Mouse (Mus musculus): ENCODE results near the gene Otop2. TPM values are rescaled to one million over a fixed set of nuclear protein-coding genes. Genes with fewer than 3 reads are reported as not detected.

The Otop2 gene
- polyA plus RNA-seq, 1 experiment from 2014 or later, result not detected

DNA sequence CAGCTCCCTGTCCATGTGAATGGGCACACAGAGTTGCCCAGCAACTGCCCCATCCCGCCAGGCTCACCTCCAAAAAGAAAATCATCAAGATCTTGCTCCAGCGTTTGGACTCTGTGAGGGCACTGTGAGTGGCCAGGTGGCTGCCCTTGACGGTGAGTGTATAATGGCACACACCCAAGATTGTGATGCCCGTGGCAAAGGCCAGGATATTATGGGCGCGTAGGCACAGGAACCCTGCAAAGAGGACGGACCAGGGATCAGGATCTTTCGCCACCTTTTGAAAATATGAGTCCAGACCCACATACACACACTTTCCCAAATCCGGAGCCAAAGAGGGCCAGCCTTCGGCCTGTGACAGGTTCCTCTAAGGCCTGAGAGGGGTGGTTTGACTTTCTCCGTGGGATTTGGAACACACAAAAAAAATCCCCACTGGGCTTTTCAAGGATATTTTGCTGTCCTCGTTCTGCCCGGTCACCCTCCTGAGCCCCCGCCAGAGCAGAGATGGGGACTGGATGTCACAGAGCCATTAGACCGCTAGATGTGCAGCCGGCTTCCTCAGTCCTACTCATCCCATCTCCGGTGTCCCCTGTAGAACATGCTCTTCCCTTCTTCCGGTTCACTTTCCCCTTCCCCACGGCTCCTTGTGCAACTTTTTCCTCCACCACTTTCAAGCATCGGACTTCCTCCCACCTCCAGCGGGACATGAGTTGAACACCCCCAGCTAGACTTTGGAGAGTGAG lies 10.3 kb upstream of the Otop2 start:
- peaks cover 11% of the 10 kb centered on the region for H3K27me3 ChIP-seq
- no peak for ATAC-seq
- in situ Hi-C loops (cut with MboI; ENCODE audit: low pct_unique_long_range_greater_than_20kb), result no loop called here
- CTCF ChIA-PET, result no interaction called here
- no peak for TF ChIP-seq CTCF (IDR thresholded peaks at IDR 0.05)
- DNase-seq (ENCODE audit: low read depth, low spot score), result no peak
- POLR2A ChIA-PET, result no interaction called here

DNA sequence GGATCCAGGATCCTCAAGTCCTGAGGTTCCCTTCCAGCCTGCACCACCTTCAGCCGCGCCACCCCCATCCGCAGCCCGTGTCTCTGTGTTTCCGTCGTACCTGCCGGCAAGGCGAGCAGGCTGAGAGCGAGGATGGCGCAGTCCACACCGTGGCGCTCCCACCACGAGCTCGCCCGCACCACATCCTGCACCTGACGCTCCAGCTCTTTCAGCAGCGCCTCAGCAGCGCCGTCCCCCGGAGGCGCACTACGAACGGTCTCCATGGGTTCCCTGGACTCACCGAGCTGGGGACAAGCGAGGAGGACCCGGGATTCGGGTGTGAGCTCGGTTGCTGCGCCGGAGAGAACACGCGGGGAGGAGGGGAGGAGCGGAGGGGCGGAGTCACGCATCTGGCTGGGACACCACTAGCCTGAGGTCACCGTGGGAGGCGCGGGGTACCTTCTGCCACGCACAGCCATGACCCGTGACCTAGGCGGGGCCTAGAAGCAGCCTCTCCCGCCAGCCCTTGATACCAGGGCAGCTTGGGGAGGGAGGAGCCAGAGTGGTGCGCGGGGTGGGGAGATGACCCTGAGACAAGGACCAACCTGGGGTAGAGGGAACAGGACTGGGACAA lies 9.6 kb upstream of the Otop2 start, which contains the start of gene Fads6:
Gene Fads6, minus strand, starts transcription at position 450 of the 613 bp plus-strand sequence.
- POLR2A ChIA-PET, result no interaction called here

GRCm38 (mm10) chr11:115298160-115298559 lies 8.8 kb upstream of the Otop2 start:
- ChIA-PET CTCF (no interaction called here), POLR2A (no interaction called here)
- DNase-seq (ENCODE audit: low read depth, low spot score) (no peak), ATAC-seq (no peak)
- no peak for TF ChIP-seq CTCF (IDR thresholded peaks at IDR 0.05)
- in situ Hi-C loops (cut with MboI; ENCODE audit: low pct_unique_long_range_greater_than_20kb), result no loop called here
- H3K27me3 ChIP-seq, result peaks cover 11% of the 10 kb centered on the region

More for the DNA sequence above, 9.6 kb upstream of the Otop2 start, which contains the start of gene Fads6:
- no peak for ATAC-seq
- in situ Hi-C loops (cut with MboI; ENCODE audit: low pct_unique_long_range_greater_than_20kb), result no loop called here
- H3K27me3 ChIP-seq, result peaks cover 11% of the 10 kb centered on the region
- no peak for DNase-seq (ENCODE audit: low read depth, low spot score)
- TF ChIP-seq CTCF (IDR thresholded peaks at IDR 0.05), result no peak
- CTCF ChIA-PET, result no interaction called here

- CTCF ChIA-PET, result no interaction called here
- in situ Hi-C loops (cut with MboI; ENCODE audit: low pct_unique_long_range_greater_than_20kb), result no loop called here
- ATAC-seq (no peak), DNase-seq (ENCODE audit: low read depth, low spot score) (no peak)
- no peak for TF ChIP-seq CTCF (IDR thresholded peaks at IDR 0.05)
- POLR2A ChIA-PET, result no interaction called here
- H3K27me3 ChIP-seq, result peaks cover 11% of the 10 kb centered on the region
Measured at GRCm38 (mm10) chr11:115300745-115301144, 6.2 kb upstream of the Otop2 start.

DNA sequence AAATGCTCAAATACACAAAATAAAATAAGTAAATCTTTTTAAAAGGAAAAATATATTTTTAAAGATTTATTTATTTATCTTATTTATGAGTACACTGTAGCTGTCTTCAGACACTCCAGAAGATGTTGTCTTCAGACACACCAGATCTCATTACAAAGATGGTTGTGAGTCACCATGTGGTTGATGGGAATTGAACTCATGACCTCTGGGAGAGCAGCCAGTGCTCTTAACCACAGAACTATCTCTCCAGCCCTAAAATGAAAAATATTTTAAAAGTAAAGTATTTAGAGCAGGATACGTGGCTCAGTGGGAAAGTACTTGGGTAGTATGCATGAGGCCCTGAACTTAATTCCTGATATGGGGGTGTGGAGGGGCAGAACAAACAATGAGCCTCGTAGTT lies 5.6 kb upstream of the Otop2 start:
- CTCF ChIA-PET, result no interaction called here

DNA sequence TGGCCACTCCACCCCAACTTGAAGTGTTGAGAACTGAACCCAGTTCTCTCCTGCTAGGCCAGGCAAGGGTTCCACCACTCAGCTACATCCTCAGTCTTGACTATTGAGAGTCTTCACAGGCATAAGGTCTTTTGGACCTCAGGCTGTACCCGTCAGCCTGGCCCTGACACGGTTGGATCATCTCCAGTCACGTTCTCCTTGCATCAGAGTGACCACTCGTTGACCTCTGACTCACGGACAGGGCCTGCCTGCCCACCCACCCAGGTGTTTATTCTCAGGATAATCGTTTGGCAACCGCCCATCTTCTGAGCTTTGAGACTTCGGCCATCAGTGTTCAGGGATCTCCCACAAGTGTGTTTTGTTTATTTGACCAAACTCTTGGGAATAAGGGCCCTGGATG lies 3.8 kb upstream of the Otop2 start:
- no peak for TF ChIP-seq CTCF (IDR thresholded peaks at IDR 0.05)
- in situ Hi-C loops (cut with MboI; ENCODE audit: low pct_unique_long_range_greater_than_20kb), result no loop called here
- CTCF ChIA-PET, result no interaction called here
- POLR2A ChIA-PET, result no interaction called here
- no peak for ATAC-seq
- DNase-seq (ENCODE audit: low read depth, low spot score), result no peak
- H3K27me3 ChIP-seq, result no peaks in the 10 kb centered on the region

More for the DNA sequence above, 5.6 kb upstream of the Otop2 start:
- in situ Hi-C loops (cut with MboI; ENCODE audit: low pct_unique_long_range_greater_than_20kb), result no loop called here
- ATAC-seq, result no peak
- POLR2A ChIA-PET, result no interaction called here
- DNase-seq (ENCODE audit: low read depth, low spot score), result no peak
- peaks cover 11% of the 10 kb centered on the region for H3K27me3 ChIP-seq
- no peak for TF ChIP-seq CTCF (IDR thresholded peaks at IDR 0.05)

GRCm38 (mm10) chr11:115308781-115309180 lies 1.8 kb downstream of the Otop2 start:
- peaks cover 15% of the 10 kb centered on the region for H3K27me3 ChIP-seq
- in situ Hi-C loops (cut with MboI; ENCODE audit: low pct_unique_long_range_greater_than_20kb), result no loop called here
- POLR2A ChIA-PET, result no interaction called here
- no peak for TF ChIP-seq CTCF (IDR thresholded peaks at IDR 0.05)
- DNase-seq (ENCODE audit: low read depth, low spot score), result no peak
- no peak for ATAC-seq
- CTCF ChIA-PET, result interaction anchor here (1.3 kb wide), 1 partner anchor 25 kb away, joined by 4 read pairs; the partner anchor contains the start of gene Otop3

DNA sequence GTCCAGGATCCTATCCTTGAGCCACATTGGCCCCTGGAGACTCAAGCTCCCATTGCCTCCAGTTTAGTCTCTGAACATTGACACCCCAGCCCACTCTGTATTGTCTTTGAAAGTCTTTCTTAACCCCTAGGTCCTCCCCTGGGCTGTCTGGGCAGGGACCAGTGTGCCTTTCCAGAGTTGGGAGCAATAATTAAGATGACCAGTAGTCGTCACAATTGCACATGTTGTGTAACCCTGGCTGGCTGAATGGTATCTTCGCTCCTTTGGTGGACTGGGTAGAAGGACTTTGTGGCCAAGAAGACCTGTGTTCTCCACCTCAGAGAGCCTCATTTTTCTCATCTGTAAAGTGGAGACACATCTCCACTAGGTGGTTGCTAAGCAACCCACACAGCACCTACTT lies 7.3 kb downstream of the Otop2 start:
- ChIA-PET CTCF (no interaction called here), POLR2A (interaction anchor here (0.7 kb wide), 1 partner anchor 745 kb away, joined by 3 read pairs; no protein-coding TSS in a partner anchor)
- ATAC-seq (no peak), DNase-seq (ENCODE audit: low read depth, low spot score) (no peak)
- H3K27me3 ChIP-seq, result peaks cover 60% of the 10 kb centered on the region
- in situ Hi-C loops (cut with MboI; ENCODE audit: low pct_unique_long_range_greater_than_20kb), result no loop called here
- no peak for TF ChIP-seq CTCF (IDR thresholded peaks at IDR 0.05)

DNA sequence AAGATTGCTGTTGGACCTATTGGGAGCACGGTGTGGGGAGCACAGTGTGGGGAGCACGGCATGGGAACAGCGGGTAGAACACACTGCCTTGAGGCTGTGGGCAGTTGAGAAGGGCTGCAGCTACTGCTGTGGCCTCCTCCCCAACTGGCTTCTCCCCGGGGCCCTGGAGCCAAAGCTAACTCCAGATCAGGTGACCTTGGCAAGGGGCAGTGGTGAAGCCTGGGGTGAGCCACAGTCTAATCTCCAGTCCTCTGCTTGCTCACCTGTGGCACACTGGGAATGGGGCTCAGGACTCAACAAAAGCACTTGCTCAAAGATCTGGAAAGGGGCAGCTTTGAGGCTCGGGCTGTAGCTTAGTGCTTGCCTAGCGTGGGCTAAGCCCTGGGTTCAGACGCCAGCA lies 10.2 kb downstream of the Otop2 start:
- peaks cover 72% of the 10 kb centered on the region for H3K27me3 ChIP-seq
- CTCF ChIA-PET, result no interaction called here
- no peak for DNase-seq (ENCODE audit: low read depth, low spot score)
- no peak for TF ChIP-seq CTCF (IDR thresholded peaks at IDR 0.05)
- POLR2A ChIA-PET, result no interaction called here
- ATAC-seq, result no peak
- in situ Hi-C loops (cut with MboI; ENCODE audit: low pct_unique_long_range_greater_than_20kb), result no loop called here

GRCm38 (mm10) chr11:115318245-115319027 lies 11.5 kb downstream of the Otop2 start:
- POLR2A ChIA-PET, result no interaction called here
- ATAC-seq, result no peak
- no peak for TF ChIP-seq CTCF (IDR thresholded peaks at IDR 0.05)
- no peak for DNase-seq (ENCODE audit: low read depth, low spot score)
- in situ Hi-C loops (cut with MboI; ENCODE audit: low pct_unique_long_range_greater_than_20kb), result no loop called here
- peaks cover 72% of the 10 kb centered on the region for H3K27me3 ChIP-seq
- CTCF ChIA-PET, result no interaction called here
